Mouse (Mus musculus) regulatory T cell (primary cell): ENCODE measurements around the gene Cdk9.

Experiments used
- in situ Hi-C: fragments of 300-600 bp; cut with MboI, MseI; formaldehyde crosslinking; loops from one replicate; pipeline ENCODE4 v1.15.1; 2025; ENCODE audit warnings: high pct_unique_total_duplicates

The Cdk9 gene

DNA sequence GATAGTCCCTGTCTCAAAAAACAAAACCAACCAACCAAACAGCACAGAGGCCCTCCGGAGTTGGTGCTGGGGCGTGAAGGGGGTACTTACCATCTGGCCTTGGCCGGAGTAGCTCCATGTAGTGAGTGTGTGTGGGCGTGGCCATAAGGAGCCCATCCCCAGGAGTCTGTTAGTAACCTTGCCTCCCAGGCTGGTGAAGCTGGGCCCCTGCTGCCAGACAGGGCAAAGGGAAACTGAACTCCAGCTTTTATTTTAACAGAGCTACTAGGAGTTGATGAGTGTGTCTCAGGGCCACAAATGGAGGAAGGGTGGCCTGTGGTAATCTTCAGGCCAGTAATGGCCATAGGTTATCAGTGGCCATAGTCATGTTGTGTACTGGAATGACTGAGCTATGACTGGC lies 21.6 kb upstream of the Cdk9 start:
- in situ Hi-C loops = no loop called here

DNA sequence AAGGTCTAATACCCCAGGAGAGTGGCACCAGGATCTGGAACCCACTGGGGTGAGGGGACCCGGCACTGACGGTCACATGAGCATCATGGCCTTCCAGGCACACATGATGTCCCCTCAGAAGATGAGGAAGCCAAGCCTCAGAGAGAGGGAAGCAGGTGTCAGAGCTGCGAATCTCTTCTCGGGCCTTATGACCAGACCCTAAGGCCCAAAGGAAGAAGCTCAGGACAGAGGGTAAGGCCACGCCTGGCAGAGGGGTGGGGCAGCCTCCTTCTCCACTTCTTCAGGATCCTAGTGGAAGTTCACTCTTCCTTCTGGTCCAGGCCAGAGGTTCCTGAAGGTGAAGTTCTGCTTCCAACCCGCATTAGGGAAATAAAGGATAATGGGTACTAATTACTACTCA lies 19.8 kb upstream of the Cdk9 start:
- in situ Hi-C loops = no loop called here

DNA sequence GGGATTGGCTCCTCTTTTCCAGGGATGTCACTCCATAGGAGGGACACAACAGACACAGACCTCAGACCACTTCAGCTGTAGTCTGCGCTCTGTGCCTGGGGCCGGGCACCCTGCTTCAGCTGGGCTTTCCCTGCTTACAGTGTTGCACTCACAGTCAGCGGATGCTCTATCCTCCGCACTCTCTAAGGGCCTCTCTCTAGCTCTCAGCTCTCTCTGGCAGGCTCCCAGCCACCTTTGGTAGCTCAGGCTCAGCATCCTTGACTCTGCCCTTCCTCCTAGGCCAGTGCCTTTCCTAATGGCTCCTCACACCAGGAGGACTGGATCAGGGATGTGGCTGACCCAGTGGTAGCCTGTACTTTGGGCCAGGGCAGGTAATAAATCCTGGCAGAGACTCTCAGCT lies 19.0 kb upstream of the Cdk9 start:
- in situ Hi-C loops = no loop called here

DNA sequence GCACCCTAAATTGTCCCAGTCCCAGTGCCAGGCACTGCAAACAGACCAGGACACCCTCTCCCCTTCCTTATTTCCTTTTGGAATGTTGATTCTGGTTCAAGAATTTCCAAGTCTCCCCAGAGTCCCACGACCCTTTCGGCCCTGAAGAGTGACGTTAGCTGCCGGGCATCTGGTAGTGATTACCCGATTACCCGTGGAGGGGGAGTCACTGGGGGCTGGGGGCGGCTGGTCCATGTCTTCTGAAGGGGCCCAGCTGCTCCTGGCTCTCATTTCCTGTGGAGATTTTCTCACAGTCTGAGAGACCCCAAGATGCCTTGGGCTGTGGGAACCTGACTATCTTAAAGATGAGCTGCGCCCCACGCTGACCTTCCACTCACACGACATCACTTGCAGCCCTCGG lies 18.0 kb upstream of the Cdk9 start:
- in situ Hi-C loops = no loop called here

DNA sequence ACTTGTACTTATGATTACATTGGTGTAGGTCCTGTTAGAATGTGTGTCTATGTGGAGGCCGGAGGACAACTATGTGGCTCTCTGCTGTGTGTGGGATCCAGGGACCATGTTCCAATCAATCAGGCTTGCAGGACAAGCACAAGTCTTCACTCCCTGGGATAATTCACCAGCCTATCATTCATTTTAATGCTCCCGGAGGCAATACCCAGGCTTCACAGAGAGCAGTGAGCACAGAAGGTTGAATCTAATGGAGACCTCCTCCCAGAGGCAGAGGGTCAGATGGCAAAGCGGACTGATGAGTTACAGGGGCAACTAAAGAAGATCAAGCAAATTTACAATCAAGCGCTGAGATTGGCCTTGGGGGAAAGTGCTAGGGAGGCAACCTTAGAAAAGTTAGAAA lies 16.7 kb upstream of the Cdk9 start:
- in situ Hi-C loops = no loop called here

DNA sequence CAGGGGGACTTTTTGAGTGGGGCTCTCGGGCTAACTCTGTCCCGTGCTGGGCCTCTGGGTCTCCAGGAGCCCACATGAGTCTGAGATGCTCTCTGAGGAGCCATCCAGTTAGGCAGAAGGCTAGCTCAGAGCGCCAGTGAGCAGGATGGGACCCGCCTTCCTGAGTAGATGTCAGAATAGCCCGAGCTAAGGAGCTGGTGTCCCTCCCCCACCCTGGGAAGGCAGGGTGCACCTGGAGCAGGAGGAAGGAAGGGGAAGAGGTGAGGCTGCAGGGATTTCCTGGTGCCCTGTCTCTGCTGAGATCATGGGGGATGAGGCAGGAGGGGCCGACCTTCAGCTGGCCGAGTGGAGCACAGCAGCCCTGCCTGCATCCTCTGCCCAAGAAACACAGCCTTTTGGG lies 15.6 kb upstream of the Cdk9 start:
- in situ Hi-C loops = no loop called here

GRCm38 (mm10) chr2:32727435-32727834 lies 14.6 kb upstream of the Cdk9 start:
- in situ Hi-C loops = no loop called here

DNA sequence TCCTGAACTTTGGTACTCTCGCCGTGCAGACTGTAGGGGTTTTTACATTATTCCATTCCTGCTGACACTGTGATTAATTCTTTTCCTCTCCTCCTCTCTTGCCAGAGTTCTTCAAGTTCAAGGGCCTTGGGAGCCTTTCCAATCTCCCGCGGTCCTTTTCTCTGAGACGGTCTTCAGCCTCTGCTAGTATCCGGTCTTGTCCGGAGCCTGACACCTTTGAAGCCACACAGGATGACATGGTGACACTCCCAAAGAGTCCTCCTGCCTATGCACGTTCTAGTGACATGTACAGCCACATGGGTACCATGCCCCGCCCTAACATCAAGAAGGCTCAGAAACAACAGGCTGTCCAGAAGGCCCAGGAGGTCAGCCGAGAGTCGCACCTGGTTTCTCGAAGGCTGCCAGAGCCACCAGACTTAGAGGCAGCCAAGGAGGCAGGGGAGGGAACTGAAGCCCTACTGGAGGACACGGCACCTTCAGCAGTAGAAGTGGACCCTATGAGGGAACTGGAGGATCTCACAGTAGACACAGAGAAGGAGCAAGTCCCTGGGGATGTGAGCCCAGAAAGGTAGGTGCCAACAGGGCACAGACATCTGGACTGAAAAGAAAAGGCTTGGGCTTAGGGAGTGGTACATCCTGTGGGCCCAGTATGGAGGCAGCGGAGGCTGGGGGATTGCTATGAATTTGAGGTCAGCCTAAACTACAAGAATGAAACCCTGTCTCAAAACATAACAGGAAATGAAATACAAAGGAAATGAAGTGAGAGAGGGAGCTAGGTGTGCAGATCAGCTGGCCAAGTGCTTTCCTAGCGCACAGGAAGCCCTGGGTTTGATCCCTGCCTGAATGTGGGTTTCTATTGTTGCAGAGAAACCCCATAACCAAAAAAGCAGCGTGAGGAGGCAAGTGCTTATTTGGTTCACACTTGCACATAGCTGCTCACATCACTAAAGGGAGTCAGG lies 12.2 kb upstream of the Cdk9 start:
- in situ Hi-C loops = no loop called here

- in situ Hi-C loops = no loop called here
These were observed 11.3 kb upstream of the Cdk9 start for GRCm38 (mm10) chr2:32724149-32724548.

- in situ Hi-C loops = no loop called here
These were observed 9.7 kb upstream of the Cdk9 start for GRCm38 (mm10) chr2:32722581-32722980.

DNA sequence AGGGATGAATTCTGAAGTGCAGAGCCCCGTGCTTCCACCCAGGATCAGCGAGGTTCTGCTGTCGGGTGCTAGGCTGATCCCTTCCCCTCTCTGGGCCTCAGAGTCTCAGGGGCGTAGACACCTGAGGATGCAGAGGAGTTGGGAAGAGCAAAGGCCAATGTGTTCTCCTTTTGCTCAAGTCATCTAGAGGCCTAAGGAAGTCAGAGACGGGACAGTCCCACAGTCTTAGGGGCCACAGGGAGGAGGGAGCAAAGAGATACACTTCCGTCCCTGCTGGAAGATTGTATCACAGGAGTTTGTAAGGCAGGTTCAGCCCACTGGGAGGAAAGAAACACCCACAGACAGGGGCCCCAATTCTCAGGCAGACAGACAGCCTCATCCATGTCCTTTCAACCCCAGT lies 9.2 kb upstream of the Cdk9 start:
- in situ Hi-C loops = no loop called here

DNA sequence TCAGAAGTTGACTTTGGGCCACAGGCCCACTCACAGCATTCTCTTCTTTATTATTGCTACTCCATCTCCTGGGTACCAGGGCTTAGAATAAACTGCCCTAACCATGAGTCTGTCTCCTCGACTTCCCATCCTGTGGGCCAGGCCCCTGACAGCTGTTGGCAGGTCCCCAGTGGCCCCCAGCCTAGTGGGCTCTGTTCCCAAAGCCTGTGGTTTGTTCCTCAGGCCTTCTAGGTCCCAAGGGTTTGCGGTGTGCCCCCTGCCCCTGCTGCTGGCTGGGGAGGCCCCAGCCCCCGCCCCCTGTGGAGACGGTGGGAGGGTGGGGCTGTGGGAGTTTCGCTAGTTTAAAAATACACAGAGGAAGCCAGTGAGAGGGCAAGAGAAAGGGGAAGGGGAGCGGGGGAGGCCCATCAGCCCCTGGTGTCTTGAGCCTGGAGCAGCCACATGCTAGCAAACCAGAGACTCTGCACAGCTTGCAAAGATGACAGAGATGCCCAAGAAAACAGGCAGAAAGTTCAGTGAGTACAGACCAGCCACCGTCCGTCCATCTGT lies 7.9 kb upstream of the Cdk9 start, which contains the start of gene Sh2d3c:
Gene Sh2d3c, plus strand, starts transcription at position 375 of the 549 bp plus-strand sequence.
- in situ Hi-C loops = no loop called here

- in situ Hi-C loops = no loop called here
These were observed 7.2 kb upstream of the Cdk9 start for GRCm38 (mm10) chr2:32720053-32720452.

DNA sequence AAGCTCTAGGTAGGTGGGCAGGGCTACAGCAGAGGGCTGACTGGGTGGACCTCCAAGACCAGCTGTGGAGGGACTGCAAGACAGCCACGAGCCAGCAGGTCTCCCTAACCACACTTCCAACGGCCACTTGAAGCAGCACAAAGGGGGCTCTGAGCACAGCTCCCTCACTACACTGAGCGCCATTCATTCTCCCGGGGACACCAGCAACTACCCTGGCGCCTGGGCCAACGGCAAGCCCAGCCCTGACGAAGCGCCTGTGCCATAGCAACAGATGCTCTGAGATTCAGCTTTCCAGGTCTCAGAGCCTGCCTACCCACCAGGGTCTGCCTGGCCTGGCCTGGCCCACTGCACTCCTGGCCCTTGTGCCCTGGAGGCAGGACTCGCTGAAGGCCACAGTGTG lies 5.9 kb upstream of the Cdk9 start:
- in situ Hi-C loops = no loop called here

DNA sequence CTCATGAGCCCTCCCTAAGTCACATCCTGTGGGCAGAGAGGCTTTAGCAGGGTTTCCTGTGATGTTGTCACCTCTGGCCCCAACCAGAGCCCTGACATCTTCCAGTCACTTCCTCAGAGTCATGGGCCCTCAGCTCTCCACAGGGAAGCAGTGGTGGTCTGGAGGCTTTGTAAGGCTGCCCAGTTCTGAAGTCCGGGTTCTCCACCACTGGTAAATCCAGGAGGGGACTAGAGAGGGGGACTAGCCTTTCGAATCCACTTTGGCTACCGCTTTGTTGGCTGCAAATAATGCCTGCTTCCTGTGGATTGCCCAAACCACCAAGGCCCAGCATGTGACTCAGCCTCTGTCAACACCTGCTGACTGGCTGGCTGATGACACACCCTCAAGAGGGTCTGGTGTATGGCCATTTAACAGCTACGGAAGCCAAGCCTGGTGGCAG lies 2.1 kb upstream of the Cdk9 start:
- in situ Hi-C loops = no loop called here

DNA sequence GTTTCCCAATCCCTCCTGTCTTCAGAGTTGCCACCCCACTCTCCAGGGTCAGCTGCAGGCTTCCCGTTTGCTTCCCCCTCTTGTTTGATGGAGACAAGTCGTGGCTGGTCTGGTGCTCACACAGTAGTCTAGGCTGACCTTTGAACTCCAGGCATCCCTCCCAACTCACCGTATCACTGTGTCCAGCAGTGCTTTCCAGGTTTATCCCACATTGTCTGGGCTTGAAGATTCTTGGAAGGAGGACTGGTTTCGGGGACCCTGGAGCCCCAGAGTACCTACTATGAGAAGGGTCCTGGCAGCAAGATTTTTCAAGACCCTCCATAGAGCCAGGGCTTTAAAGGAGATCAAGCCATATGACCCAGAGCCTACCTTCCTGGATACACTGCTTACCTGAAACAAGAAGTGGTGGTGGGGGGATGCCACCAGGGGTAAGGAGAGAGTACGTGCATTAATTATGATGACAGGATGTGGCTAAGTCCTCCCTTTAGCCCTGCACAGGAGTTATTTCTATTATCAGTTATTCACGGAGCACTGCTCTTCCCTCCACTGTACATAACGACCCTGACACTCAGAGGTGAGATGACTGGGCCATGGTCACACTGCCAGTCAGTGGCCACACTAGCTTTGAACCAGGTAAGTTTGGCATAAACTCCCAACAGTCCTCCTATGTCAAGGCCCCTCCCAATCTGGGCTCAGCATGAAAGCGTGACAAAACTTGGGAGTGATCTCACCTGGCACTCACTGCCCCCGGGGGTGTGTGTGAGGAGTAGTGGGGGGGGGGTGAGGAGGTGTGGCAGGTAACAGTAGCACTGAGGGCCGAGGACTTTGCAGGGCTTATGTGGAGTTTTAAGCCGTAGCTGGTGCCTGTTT lies 1.5 kb upstream of the Cdk9 start:
- in situ Hi-C loops = no loop called here

DNA sequence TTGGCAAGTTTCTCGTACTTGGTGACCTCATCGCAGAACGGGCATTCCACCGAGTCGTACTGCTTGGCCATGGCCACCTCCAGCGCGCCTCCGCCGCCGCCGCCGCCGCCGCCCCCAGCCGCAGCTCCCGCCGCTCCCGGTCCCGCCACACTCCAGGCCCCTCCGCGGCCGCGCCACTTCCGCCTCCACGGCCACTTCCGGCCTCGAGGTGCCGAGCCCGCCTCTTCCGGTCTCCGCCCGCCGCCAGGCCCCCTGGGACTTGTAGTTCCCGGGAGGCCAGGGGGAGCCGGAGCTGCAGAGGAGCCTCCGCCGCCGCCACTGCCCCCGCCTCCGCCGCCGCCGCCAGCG lies 316 bp downstream of the Cdk9 start:
- in situ Hi-C loops = no loop called here

- in situ Hi-C loops = no loop called here
These were observed 746 bp downstream of the Cdk9 start for GRCm38 (mm10) chr2:32712108-32712551.

DNA sequence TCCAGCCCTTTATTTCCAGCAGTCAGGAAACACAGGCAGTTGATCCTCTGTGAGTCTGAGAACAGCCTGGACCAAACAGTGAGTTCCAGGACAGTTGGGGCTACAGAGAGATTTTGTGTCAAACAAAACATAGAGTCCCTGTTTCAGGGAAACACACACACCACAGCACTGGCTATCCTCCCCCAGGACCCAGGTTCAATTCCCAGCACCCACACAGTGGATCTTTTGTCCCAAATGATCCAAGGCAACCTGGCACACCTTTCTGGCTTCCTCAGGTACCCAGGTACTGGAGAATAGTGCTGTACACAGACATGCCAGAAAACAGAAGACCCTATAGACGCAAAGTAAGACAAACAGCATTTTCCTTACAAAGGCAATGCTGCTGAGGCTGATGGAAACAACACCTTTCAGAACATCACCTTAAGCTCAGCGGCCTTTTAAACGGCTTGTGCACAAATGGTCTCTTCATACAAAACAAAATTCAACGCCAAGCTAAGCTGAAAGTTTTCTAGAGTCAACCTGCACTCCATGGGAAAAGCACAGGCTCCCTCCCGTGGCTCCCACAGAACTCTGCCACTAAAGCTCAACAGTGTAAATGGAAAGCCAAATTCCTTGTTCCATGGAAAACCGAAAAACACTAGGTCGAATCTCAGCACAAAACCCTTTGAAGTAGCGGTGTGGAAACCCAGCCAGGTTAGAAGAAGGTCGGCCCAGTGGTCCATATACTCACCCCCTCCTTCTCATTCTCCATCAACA lies 1.4 kb downstream of the Cdk9 start:
- in situ Hi-C loops = no loop called here

DNA sequence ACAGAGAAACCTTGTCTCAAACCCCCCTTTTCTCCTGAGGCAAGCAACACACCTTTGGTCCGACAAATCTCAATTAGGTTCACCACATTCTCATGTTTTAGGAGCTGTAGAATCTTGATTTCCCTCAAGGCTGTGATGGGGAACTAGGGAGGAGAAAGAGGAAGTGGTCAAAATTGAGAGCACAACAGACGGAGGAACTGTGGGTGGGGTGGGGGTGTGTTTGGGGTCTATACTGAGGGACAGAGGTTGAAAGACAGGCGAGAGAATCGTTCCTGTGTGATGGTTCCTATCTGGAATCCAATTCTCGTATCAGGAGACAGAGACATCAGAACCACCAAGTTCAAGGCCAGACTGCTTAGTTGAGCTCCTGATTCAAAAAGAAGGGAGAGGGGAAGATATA lies 2.5 kb downstream of the Cdk9 start:
- in situ Hi-C loops = no loop called here

DNA sequence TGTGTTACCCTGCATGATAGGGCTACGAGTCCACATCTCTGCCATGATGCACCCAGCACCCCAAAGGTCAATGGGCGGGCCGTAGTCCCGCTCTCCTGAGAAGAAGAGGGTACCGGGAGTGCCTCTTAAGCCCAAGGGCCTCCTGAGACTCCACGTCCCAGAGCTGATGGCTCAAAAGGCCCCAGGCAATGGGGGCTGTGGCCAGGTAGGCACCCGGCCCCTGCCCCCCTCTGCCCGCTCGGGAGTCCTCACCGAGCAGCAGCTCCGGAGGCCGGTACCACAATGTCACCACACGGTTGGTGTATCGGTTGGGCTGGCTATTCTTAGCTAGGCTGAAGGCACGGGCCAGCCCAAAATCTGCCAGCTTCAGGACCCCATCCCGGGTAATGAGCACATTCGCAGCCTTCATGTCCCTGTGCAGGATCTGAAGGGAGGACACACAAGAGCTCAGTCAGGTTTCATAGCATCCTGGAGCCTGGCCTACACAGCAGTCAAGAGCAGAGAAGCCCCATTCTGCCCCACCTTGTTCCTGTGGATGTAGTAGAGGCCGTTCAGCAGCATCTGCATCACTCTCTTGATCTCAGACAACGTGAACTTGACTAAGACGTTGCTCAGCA lies 3.2 kb downstream of the Cdk9 start:
- in situ Hi-C loops = no loop called here
